Mouse (Mus musculus) olfactory bulb, adult 2 months (tissue): ENCODE measurements at regions not wholly inside any gene's neighbourhood (a gene's known extent, or its start where the extent isn't known, plus 50 kb on each side); places are given as distances from the start of the nearest gene placed in this dataset.

Source experiments
- CTCF ChIP-seq: fragments of 200-500 bp; IDR thresholded peaks from 2 replicates; pipeline ENCODE4 v1.5.1; 2012; ENCODE audit warnings: low read depth, mild to moderate bottlenecking, low read length, moderate library complexity; ENCODE audit not compliant: insufficient read depth
- POLR2A ChIP-seq: fragments of 200-500 bp; IDR thresholded peaks from 2 replicates; pipeline ENCODE4 v1.6.1; 2012; ENCODE audit warnings: mild to moderate bottlenecking, low read depth, low read length, moderate library complexity; ENCODE audit not compliant: insufficient read depth

GRCm38 (mm10) chr8:88447406-88447805 lies 73.7 kb upstream of the Nkd1 start:
- TF ChIP-seq CTCF (no peak), POLR2A (no peak)
